Mouse (Mus musculus) brain, embryonic 14.5 days (tissue): ENCODE results near the gene Tuft1.
"Not testable (repeated sequence)": the region's sequence is repeated elsewhere in the genome, so short reads cannot be mapped to it uniquely, and the experiment has no call there.

Source experiments
- CTCF ChIP-seq: fragments of 200-500 bp; IDR thresholded peaks from 2 replicates; pipeline ENCODE4 v1.5.1; 2012; ENCODE audit warnings: inconsistent platforms, mild to moderate bottlenecking, moderate library complexity, borderline replicate concordance; ENCODE audit not compliant: insufficient read depth, insufficient read length; ENCODE audit errors: extremely low read depth
- POLR2A ChIP-seq: fragments of 200-500 bp; IDR thresholded peaks from 2 replicates; pipeline ENCODE4 v1.6.1; 2012; ENCODE audit warnings: mild to moderate bottlenecking, inconsistent platforms, borderline replicate concordance; ENCODE audit not compliant: poor library complexity, insufficient read depth, insufficient read length, severe bottlenecking; ENCODE audit errors: extremely low read depth

DNA sequence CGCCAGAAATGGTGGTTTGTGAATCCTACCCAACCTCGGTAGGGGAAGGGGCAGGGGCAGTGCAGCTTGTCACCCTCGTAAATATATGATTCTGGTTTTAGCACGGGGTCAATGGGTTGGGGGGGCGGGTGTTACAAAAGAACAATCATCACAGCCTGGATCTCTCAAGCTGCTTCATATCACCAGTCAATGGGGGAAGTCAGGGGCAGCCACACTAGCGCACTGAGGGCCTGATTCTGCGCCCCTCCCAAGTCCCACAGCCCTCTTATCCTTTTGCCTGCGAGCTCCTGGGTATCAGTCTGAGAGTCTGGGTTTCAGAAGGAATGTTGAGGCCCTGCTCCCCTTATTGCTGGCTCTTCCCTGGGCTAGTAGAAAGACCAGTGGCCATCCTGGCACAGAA lies 35.2 kb upstream of the Tuft1 start:
- TF ChIP-seq CTCF, POLR2A: not testable (repeated sequence)
